Mouse (Mus musculus) limb, embryonic 12.5 days (tissue): Measurements from ENCODE around the gene Pdlim5. TPM values are rescaled to one million over a fixed set of nuclear protein-coding genes. Genes with fewer than 3 reads are reported as not detected.

Experiments
- ATAC-seq: fragments of 200-750 bp; cut with Nextera tagmentation; 2 replicates; pipeline ENCODE4 v1.8.0; 2017; ENCODE audit warnings: low read depth, moderate TSS enrichment; ENCODE audit not compliant: insufficient number of reproducible peaks, insufficient read depth, low FRiP score, low TSS enrichment
- H3K27ac ChIP-seq: fragments of 300-500 bp; sonication (generic); 2 replicates; pipeline ENCODE4 v1.5.1; 2016; ENCODE audit warnings: mild to moderate bottlenecking, moderate library complexity
- H3K27me3 ChIP-seq: fragments of 300-500 bp; sonication (generic); 2 replicates; pipeline ENCODE4 v1.6.1; 2016; ENCODE audit warnings: mild to moderate bottlenecking, moderate library complexity
- H3K36me3 ChIP-seq: fragments of 300-500 bp; sonication (generic); 2 replicates; pipeline ENCODE4 v1.6.1; 2016; ENCODE audit warnings: mild to moderate bottlenecking, moderate library complexity
- H3K4me1 ChIP-seq: fragments of 300-500 bp; sonication (generic); replicated peaks from 2 replicates; pipeline ENCODE4 v1.6.1; 2016
- H3K4me2 ChIP-seq: fragments of 300-500 bp; sonication (generic); 2 replicates; pipeline ENCODE4 v1.6.1; 2016; ENCODE audit warnings: mild to moderate bottlenecking, moderate library complexity
- H3K4me3 ChIP-seq: fragments of 300-500 bp; sonication (generic); replicated peaks from 2 replicates; pipeline ENCODE4 v1.5.1; 2016; ENCODE audit warnings: mild to moderate bottlenecking
- H3K9ac ChIP-seq: fragments of 300-500 bp; sonication (generic); replicated peaks from 2 replicates; pipeline ENCODE4 v1.6.1; 2016; ENCODE audit warnings: mild to moderate bottlenecking, moderate library complexity
- H3K9me3 ChIP-seq: fragments of 300-500 bp; sonication (generic); 2 replicates; pipeline ENCODE4 v1.6.1; 2016; ENCODE audit warnings: mild to moderate bottlenecking, moderate library complexity
- WGBS: fragments of 180-500 bp; shearing (Covaris S2); methylation state at CpG from one replicate; pipeline ENCODE4 v1.1.7; 2016; 5-methylcytosine and 5-hydroxymethylcytosine counted together
- polyA plus RNA-seq: library from polyadenylated mRNA; unstranded; fragments of >200 nt; fragmentation: Nextera tagmentation; extraction: Ambion mirVana; gene quantifications from 2 replicates; pipeline ENCODE4 v1.2.1, GENCODE M21; 2016

Pdlim5 gene
- polyA plus RNA-seq, 1 experiment from 2014 or later, result 12.1 TPM

- Histone ChIP-seq H3K4me2 (no peak overlapping the region), H3K36me3 (no peaks in the 10 kb centered on the region), H3K9me3 (no peaks in the 10 kb centered on the region), H3K9ac (no peak overlapping the region), H3K27me3 (peaks cover 16% of the 10 kb centered on the region; the same call in 1 of the 2 replicates), H3K4me1 (peaks cover 18% of the 10 kb centered on the region), H3K27ac (no peak overlapping the region), H3K4me3 (no peak overlapping the region)
- WGBS, result 71% methylated on average over 7 of the region's 7 CpGs
- no peak for ATAC-seq
Measured at GRCm38 (mm10) chr3:142434127-142434785, 38.8 kb upstream of the Pdlim5 start.

DNA sequence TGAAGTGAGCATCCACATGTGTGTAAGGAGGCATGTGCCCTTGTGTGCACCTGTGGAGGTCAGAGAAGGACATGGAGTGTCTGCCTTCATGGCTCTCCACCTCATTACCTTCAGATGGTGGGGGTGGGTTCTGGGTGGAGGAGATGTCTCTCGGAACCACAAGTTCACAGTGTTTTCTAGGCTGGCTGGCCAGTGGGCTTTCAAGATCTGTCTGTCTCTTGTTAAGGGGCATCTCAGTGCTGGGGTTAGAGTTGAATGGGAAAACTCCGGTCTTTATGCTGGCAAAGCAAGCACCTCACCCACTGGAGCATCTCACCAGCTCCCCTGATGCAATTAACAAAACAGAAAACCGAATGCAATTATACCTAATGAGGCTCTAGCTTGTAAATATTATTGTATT lies 36.0 kb upstream of the Pdlim5 start:
- no peak for ATAC-seq
- Histone ChIP-seq H3K27me3 (peaks cover 5% of the 10 kb centered on the region; the same call in 1 of the 2 replicates), H3K9me3 (no peaks in the 10 kb centered on the region), H3K9ac (no peak overlapping the region), H3K27ac (no peak overlapping the region), H3K4me1 (peaks cover 3% of the 10 kb centered on the region; the same call in 1 of the 2 replicates), H3K4me2 (no peak overlapping the region), H3K4me3 (no peak overlapping the region), H3K36me3 (no peaks in the 10 kb centered on the region)
- 73% methylated on average over 3 of the region's 3 CpGs for WGBS

DNA sequence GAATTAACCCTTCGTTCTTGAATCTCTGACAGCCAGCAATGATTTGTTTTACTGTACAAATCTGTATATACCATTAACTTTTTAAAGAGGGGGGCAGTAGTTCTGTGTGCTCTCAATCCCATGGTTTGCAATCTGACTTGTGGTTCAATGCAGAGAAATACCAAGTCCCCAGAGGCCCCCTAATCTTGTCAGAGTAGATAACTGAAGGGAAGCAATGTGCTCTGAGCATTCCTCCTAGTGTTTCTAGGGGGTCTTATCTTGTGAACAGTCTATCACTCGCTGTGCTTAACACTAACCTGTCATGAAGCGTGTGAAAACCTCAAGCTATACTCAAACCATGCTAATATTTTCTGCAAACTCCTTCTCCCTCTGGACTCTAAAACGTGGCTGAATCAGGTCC lies 34.6 kb upstream of the Pdlim5 start:
- H3K9me3 ChIP-seq, result no peaks in the 10 kb centered on the region
- no peak overlapping the region for H3K4me3 ChIP-seq
- peaks cover 5% of the 10 kb centered on the region; the same call in 1 of the 2 replicates for H3K27me3 ChIP-seq
- H3K27ac ChIP-seq, result no peak overlapping the region
- H3K9ac ChIP-seq, result no peak overlapping the region
- no peak overlapping the region for H3K4me2 ChIP-seq
- no peaks in the 10 kb centered on the region for H3K36me3 ChIP-seq
- 76% methylated on average over 4 of the region's 4 CpGs for WGBS
- ATAC-seq, result no peak
- no peaks in the 10 kb centered on the region for H3K4me1 ChIP-seq

DNA sequence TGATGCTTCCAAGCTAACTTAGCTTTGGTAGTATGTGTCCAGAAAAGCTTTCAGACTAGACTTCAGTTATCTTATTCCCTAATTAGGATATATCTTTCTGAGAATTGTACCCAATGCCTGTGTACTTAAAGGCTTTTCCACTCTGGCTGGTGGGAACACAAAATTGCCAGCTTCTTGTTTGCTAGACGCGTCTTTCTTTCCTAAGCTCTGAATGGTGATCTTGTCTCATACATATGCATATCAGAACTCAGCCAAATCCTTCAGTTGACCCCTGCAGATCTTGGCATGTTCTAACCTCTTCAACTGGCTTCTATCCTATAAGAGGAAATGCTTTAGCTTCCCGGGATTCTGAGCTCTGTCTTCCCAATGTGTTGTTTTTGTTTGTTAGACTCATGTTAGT lies 31.3 kb upstream of the Pdlim5 start:
- Histone ChIP-seq H3K36me3 (no peaks in the 10 kb centered on the region), H3K4me1 (no peaks in the 10 kb centered on the region), H3K9ac (no peak overlapping the region), H3K9me3 (no peaks in the 10 kb centered on the region), H3K27ac (no peak overlapping the region), H3K4me2 (no peak overlapping the region), H3K4me3 (no peak overlapping the region), H3K27me3 (no peaks in the 10 kb centered on the region)
- WGBS, result 72% methylated on average over 3 of the region's 3 CpGs
- ATAC-seq, result no peak

GRCm38 (mm10) chr3:142424134-142424533 lies 28.6 kb upstream of the Pdlim5 start:
- H3K4me2 ChIP-seq, result no peak overlapping the region
- no peak for ATAC-seq
- WGBS, result 89% methylated on average over 1 of the region's 1 CpGs
- no peaks in the 10 kb centered on the region for H3K4me1 ChIP-seq
- H3K9ac ChIP-seq, result no peak overlapping the region
- no peaks in the 10 kb centered on the region for H3K36me3 ChIP-seq
- no peaks in the 10 kb centered on the region for H3K9me3 ChIP-seq
- no peak overlapping the region for H3K27ac ChIP-seq
- H3K4me3 ChIP-seq, result no peak overlapping the region
- no peaks in the 10 kb centered on the region for H3K27me3 ChIP-seq

DNA sequence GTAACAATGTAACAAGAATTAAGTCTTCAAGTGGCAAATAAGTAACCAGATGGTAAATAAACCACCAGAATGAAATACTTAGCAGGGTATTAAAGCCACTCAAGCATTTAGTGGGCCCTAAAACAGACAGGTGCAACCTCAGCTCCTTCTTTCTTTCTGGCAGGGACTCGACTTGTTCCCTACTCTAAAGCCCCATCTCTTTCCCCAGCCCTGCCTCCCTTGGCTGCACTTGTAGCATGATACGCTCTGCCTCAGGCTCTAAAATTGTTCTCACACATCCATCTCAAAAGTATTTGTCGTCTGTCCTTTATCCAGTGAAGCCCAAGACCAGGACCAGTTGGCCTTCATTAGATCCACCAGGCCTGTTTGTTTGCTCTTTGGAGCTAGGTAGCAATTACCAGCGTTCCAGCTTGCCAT lies 28.0 kb upstream of the Pdlim5 start:
- Histone ChIP-seq H3K36me3 (no peaks in the 10 kb centered on the region), H3K4me1 (no peaks in the 10 kb centered on the region), H3K27ac (no peak overlapping the region), H3K9ac (no peak overlapping the region), H3K4me3 (no peak overlapping the region), H3K27me3 (no peaks in the 10 kb centered on the region), H3K9me3 (no peaks in the 10 kb centered on the region), H3K4me2 (no peak overlapping the region)
- ATAC-seq, result no peak
- 57% methylated on average over 4 of the region's 4 CpGs for WGBS

- no peak for ATAC-seq
- Histone ChIP-seq H3K9me3 (no peaks in the 10 kb centered on the region), H3K4me1 (no peaks in the 10 kb centered on the region), H3K36me3 (no peaks in the 10 kb centered on the region), H3K4me3 (no peak overlapping the region), H3K27me3 (no peaks in the 10 kb centered on the region), H3K27ac (no peak overlapping the region), H3K4me2 (no peak overlapping the region), H3K9ac (no peak overlapping the region)
- WGBS, result 91% methylated on average over 4 of the region's 4 CpGs
Measured at GRCm38 (mm10) chr3:142422229-142422628, 26.7 kb upstream of the Pdlim5 start.

DNA sequence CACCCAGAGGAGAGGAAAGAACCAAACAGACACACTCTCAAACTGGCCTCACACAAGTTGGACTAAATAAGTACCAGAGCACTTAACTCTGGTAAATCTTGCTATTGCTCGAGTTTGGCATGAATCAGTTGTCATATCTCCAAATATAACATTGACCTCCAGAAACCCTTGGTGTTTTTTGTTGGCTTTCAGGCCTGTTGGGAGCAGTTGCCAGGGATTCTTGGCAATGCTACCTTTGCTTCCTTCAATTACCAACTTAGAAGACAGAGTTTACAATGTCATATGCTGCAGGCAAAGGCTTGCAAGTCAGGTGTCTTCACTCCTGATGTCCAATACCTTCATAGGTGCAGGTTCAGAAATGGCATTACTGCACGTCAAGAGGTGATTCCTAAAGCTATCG lies 26.0 kb upstream of the Pdlim5 start:
- Histone ChIP-seq H3K4me1 (no peaks in the 10 kb centered on the region), H3K9ac (no peak overlapping the region), H3K27ac (no peak overlapping the region), H3K36me3 (no peaks in the 10 kb centered on the region), H3K4me3 (no peak overlapping the region), H3K9me3 (no peaks in the 10 kb centered on the region), H3K4me2 (no peak overlapping the region), H3K27me3 (no peaks in the 10 kb centered on the region)
- WGBS, result 92% methylated on average over 3 of the region's 3 CpGs
- ATAC-seq, result no peak

GRCm38 (mm10) chr3:142417996-142418395 lies 22.5 kb upstream of the Pdlim5 start:
- H3K27ac ChIP-seq, result no peak overlapping the region
- no peak overlapping the region for H3K9ac ChIP-seq
- no peaks in the 10 kb centered on the region for H3K4me1 ChIP-seq
- H3K9me3 ChIP-seq, result no peaks in the 10 kb centered on the region
- no peak overlapping the region for H3K4me3 ChIP-seq
- no peak overlapping the region for H3K4me2 ChIP-seq
- H3K36me3 ChIP-seq, result no peaks in the 10 kb centered on the region
- ATAC-seq, result no peak
- WGBS, result 73% methylated on average over 3 of the region's 3 CpGs
- no peaks in the 10 kb centered on the region for H3K27me3 ChIP-seq

DNA sequence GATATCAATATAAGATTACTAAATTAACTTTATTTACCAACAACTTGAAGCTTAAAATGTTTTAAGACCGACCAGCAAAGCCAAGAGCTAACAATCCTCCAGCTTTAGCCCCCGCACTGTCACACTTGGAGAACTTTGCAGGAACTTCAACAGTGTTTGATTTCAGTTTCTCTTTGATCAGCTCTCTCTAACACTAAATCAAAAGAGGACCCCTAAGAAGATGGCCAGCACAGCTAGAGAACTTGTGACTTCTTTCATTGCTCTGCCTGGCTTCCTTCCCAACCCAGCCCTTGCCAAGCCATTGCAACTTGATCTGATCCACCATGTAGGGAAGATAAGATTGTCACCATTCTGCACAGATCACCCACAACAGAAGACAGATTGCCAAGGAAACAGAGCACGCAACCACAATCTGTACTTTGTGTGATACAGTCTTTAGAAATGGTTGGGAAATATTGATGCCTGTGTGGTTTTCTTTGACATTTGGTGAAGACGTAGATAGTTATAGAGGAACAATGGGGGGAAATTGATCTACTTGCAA lies 17.9 kb upstream of the Pdlim5 start:
- H3K27me3 ChIP-seq, result no peaks in the 10 kb centered on the region
- no peaks in the 10 kb centered on the region for H3K4me1 ChIP-seq
- no peak overlapping the region for H3K9ac ChIP-seq
- 83% methylated on average over 4 of the region's 4 CpGs for WGBS
- no peaks in the 10 kb centered on the region for H3K36me3 ChIP-seq
- H3K4me3 ChIP-seq, result no peak overlapping the region
- ATAC-seq, result no peak
- H3K9me3 ChIP-seq, result no peaks in the 10 kb centered on the region
- no peak overlapping the region for H3K27ac ChIP-seq
- no peak overlapping the region for H3K4me2 ChIP-seq

- H3K27ac ChIP-seq, result no peak overlapping the region
- H3K9me3 ChIP-seq, result no peaks in the 10 kb centered on the region
- no peak overlapping the region for H3K4me2 ChIP-seq
- H3K4me1 ChIP-seq, result no peaks in the 10 kb centered on the region
- H3K36me3 ChIP-seq, result no peaks in the 10 kb centered on the region
- H3K4me3 ChIP-seq, result no peak overlapping the region
- no peak overlapping the region for H3K9ac ChIP-seq
- H3K27me3 ChIP-seq, result no peaks in the 10 kb centered on the region
- no peak for ATAC-seq
Measured at GRCm38 (mm10) chr3:142410930-142411329, 15.4 kb upstream of the Pdlim5 start.
